Mouse (Mus musculus): ENCODE results near the gene Eng. TPM values are rescaled to one million over a fixed set of nuclear protein-coding genes. Genes with fewer than 3 reads are reported as not detected.

The Eng gene
- polyA plus RNA-seq, 1 experiment, result 1.6 TPM

GRCm38 (mm10) chr2:32684681-32685428, 38.5 kb downstream of the Eng start:
- TF ChIP-seq MAX (IDR thresholded peaks at IDR 0.05; ENCODE audit: low read depth) (no peak), MYOG (IDR thresholded peaks at IDR 0.05; ENCODE audit: control insufficient read depth in 1 of 3, insufficient read depth in 1 of 3, insufficient read length in 2 of 3, low read depth in 2 of 3) (no peak), TCF3 (IDR thresholded peaks at IDR 0.05; ENCODE audit: insufficient read length, low read depth) (no peak), USF1 (IDR thresholded peaks at IDR 0.05; ENCODE audit: low read depth) (no peak), MYOD1 (IDR thresholded peaks at IDR 0.05; ENCODE audit: control insufficient read depth in 1 of 3, insufficient read length in 2 of 3, low read depth in 2 of 3) (no peak), TCF12 (IDR thresholded peaks at IDR 0.05; ENCODE audit: insufficient read depth, poor library complexity, severe bottlenecking) (no peak), CEBPB (IDR thresholded peaks at IDR 0.05; ENCODE audit: insufficient read depth, poor library complexity, severe bottlenecking) (no peak), POLR2AphosphoS2 (IDR thresholded peaks at IDR 0.05; ENCODE audit: insufficient read length, low read depth) (no peak), REST (IDR thresholded peaks at IDR 0.05; ENCODE audit: insufficient read depth, insufficient read length) (no peak), E2F4 (IDR thresholded peaks at IDR 0.05; ENCODE audit: insufficient read depth) (no peak), SRF (IDR thresholded peaks at IDR 0.05; ENCODE audit: control insufficient read depth, insufficient read length, low read depth) (no peak), POLR2A (IDR thresholded peaks at IDR 0.05; ENCODE audit: insufficient read length, low read depth) (no peak)
- Histone ChIP-seq H3K4me3 (no peak overlapping the region), H3K79me2 (ENCODE audit: control insufficient read depth, insufficient read depth) (no peaks in the 10 kb centered on the region), H3ac (ENCODE audit: control insufficient read depth, insufficient read length) (no peak overlapping the region), H3K36me3 (ENCODE audit: control insufficient read depth, insufficient read depth) (peaks cover 4% of the 10 kb centered on the region), H3K4me2 (ENCODE audit: low read depth) (no peak overlapping the region), H3K27me3 (ENCODE audit: control insufficient read depth, insufficient read depth, insufficient read length) (no peaks in the 10 kb centered on the region)

GRCm38 (mm10) chr2:32685807-32686206, 39.4 kb downstream of the Eng start:
- Histone ChIP-seq H3K4me2 (ENCODE audit: low read depth) (no peak overlapping the region), H3ac (ENCODE audit: control insufficient read depth, insufficient read length) (no peak overlapping the region), H3K79me2 (ENCODE audit: control insufficient read depth, insufficient read depth) (no peaks in the 10 kb centered on the region), H3K36me3 (ENCODE audit: control insufficient read depth, insufficient read depth) (peaks cover 4% of the 10 kb centered on the region), H3K27me3 (ENCODE audit: control insufficient read depth, insufficient read depth, insufficient read length) (no peaks in the 10 kb centered on the region), H3K4me3 (no peak overlapping the region)
- TF ChIP-seq TCF12 (IDR thresholded peaks at IDR 0.05; ENCODE audit: insufficient read depth, poor library complexity, severe bottlenecking) (no peak), MYOD1 (IDR thresholded peaks at IDR 0.05; ENCODE audit: control insufficient read depth in 1 of 3, insufficient read length in 2 of 3, low read depth in 2 of 3) (no peak), POLR2AphosphoS2 (IDR thresholded peaks at IDR 0.05; ENCODE audit: insufficient read length, low read depth) (no peak), USF1 (IDR thresholded peaks at IDR 0.05; ENCODE audit: low read depth) (no peak), CEBPB (IDR thresholded peaks at IDR 0.05; ENCODE audit: insufficient read depth, poor library complexity, severe bottlenecking) (peak; percentile 74)

GRCm38 (mm10) chr2:32686640-32687039, 40.2 kb downstream of the Eng start:
- TF ChIP-seq CEBPB (IDR thresholded peaks at IDR 0.05; ENCODE audit: insufficient read depth, poor library complexity, severe bottlenecking) (no peak), SRF (IDR thresholded peaks at IDR 0.05; ENCODE audit: control insufficient read depth, insufficient read length, low read depth) (no peak), POLR2A (IDR thresholded peaks at IDR 0.05; ENCODE audit: insufficient read length, low read depth) (no peak), TCF12 (IDR thresholded peaks at IDR 0.05; ENCODE audit: insufficient read depth, poor library complexity, severe bottlenecking) (no peak), E2F4 (IDR thresholded peaks at IDR 0.05; ENCODE audit: insufficient read depth) (no peak), MAX (IDR thresholded peaks at IDR 0.05; ENCODE audit: low read depth) (no peak), REST (IDR thresholded peaks at IDR 0.05; ENCODE audit: insufficient read depth, insufficient read length) (no peak), POLR2AphosphoS2 (IDR thresholded peaks at IDR 0.05; ENCODE audit: insufficient read length, low read depth) (no peak), USF1 (IDR thresholded peaks at IDR 0.05; ENCODE audit: low read depth) (no peak), MYOD1 (IDR thresholded peaks at IDR 0.05; ENCODE audit: control insufficient read depth in 1 of 3, insufficient read length in 2 of 3, low read depth in 2 of 3) (no peak), MYOG (IDR thresholded peaks at IDR 0.05; ENCODE audit: control insufficient read depth in 1 of 3, insufficient read depth in 1 of 3, insufficient read length in 2 of 3, low read depth in 2 of 3) (no peak), TCF3 (IDR thresholded peaks at IDR 0.05; ENCODE audit: insufficient read length, low read depth) (no peak)
- Histone ChIP-seq H3K27me3 (ENCODE audit: control insufficient read depth, insufficient read depth, insufficient read length) (no peaks in the 10 kb centered on the region), H3K4me2 (ENCODE audit: low read depth) (no peak overlapping the region), H3K36me3 (ENCODE audit: control insufficient read depth, insufficient read depth) (peaks cover 4% of the 10 kb centered on the region), H3K79me2 (ENCODE audit: control insufficient read depth, insufficient read depth) (no peaks in the 10 kb centered on the region), H3ac (ENCODE audit: control insufficient read depth, insufficient read length) (no peak overlapping the region), H3K4me3 (no peak overlapping the region)

GRCm38 (mm10) chr2:32687562-32687961, 41.2 kb downstream of the Eng start:
- peaks cover 4% of the 10 kb centered on the region for H3K36me3 ChIP-seq (ENCODE audit: control insufficient read depth, insufficient read depth)
- H3ac ChIP-seq (ENCODE audit: control insufficient read depth, insufficient read length), result no peak overlapping the region
- H3K4me2 ChIP-seq (ENCODE audit: low read depth), result no peak overlapping the region
- H3K4me3 ChIP-seq, result no peak overlapping the region
- H3K27me3 ChIP-seq (ENCODE audit: control insufficient read depth, insufficient read depth, insufficient read length), result no peaks in the 10 kb centered on the region
- H3K79me2 ChIP-seq (ENCODE audit: control insufficient read depth, insufficient read depth), result no peaks in the 10 kb centered on the region
- TF ChIP-seq USF1 (IDR thresholded peaks at IDR 0.05; ENCODE audit: low read depth) (no peak), POLR2AphosphoS2 (IDR thresholded peaks at IDR 0.05; ENCODE audit: insufficient read length, low read depth) (no peak), CEBPB (IDR thresholded peaks at IDR 0.05; ENCODE audit: insufficient read depth, poor library complexity, severe bottlenecking) (no peak), E2F4 (IDR thresholded peaks at IDR 0.05; ENCODE audit: insufficient read depth) (no peak), REST (IDR thresholded peaks at IDR 0.05; ENCODE audit: insufficient read depth, insufficient read length) (no peak), TCF3 (IDR thresholded peaks at IDR 0.05; ENCODE audit: insufficient read length, low read depth) (no peak), POLR2A (IDR thresholded peaks at IDR 0.05; ENCODE audit: insufficient read length, low read depth) (no peak), MYOD1 (IDR thresholded peaks at IDR 0.05; ENCODE audit: control insufficient read depth in 1 of 3, insufficient read length in 2 of 3, low read depth in 2 of 3) (no peak), SRF (IDR thresholded peaks at IDR 0.05; ENCODE audit: control insufficient read depth, insufficient read length, low read depth) (no peak), TCF12 (IDR thresholded peaks at IDR 0.05; ENCODE audit: insufficient read depth, poor library complexity, severe bottlenecking) (no peak)
